Mouse (Mus musculus): Measurements from ENCODE around the gene Nsrp1. TPM values are rescaled to one million over a fixed set of nuclear protein-coding genes. Genes with fewer than 3 reads are reported as not detected.
A peak's percentile ranks its signal among the peaks of the same experiment; 100 is the strongest.
"Not testable (repeated sequence)": the region's sequence is repeated elsewhere in the genome, so short reads cannot be mapped to it uniquely, and the experiment has no call there.

Nsrp1 gene
- 10 to 100 TPM; 11.8 to 11.9 TPM for total RNA-seq (2021)
- long read RNA-seq, experiment 1, transcript Nsrp1-201 (7 exons, 3,114 nt), result major isoform, 26 of 35 reads
- long read RNA-seq, experiment 1, partial matches to known transcripts, result 2 of 35 reads
- long read RNA-seq, experiment 1, other reads (novel, unspliced or antisense), result 7 of 35 reads
- long read RNA-seq, experiment 2, transcript Nsrp1-201 (7 exons, 3,114 nt), result major isoform, 32 of 36 reads
- long read RNA-seq, experiment 2, partial matches to known transcripts, result 0 of 36 reads
- long read RNA-seq, experiment 2, other reads (novel, unspliced or antisense), result 4 of 36 reads

GRCm38 (mm10) chr11:77078273-77079134 is at the start of gene Nsrp1:
TSS of gene Nsrp1 (minus strand) at chr11:77078435.
- Histone ChIP-seq H3K4me3 (peak within 1 kb of the TSS; percentile 90), H3K27ac (peak within 1 kb of the TSS; percentile 95)
- peak; percentile 94 for DNase-seq
- TF ChIP-seq CTCF (IDR thresholded peaks at IDR 0.05), result no peak
- intact Hi-C loops (cut with DNase I), result no loop called here

DNA sequence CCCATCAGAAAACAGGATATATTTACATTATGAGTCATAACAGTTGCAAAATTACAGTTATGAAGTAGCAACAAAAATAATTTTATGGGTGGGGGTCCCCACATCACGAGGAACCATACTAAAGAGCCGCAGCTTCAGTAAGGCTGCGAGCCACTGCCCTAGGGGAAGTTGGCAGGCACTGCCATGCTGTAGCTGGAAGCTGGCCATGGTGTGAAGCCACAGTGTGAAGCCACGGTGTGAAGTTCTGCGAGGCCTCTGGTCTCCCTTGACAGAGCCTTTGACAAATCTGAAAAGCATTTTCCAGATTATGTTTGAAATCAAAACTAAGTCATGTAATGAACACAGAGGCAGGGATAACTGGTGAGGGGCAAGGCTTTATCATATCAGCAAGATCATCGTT is 32.9 kb upstream of the Nsrp1 start:
- H3K27ac ChIP-seq, result no peak overlapping the region
- no peak overlapping the region for H3K4me3 ChIP-seq
- no peak for TF ChIP-seq CTCF (IDR thresholded peaks at IDR 0.05)
- intact Hi-C loops (cut with DNase I), result no loop called here
- DNase-seq, result no peak

DNA sequence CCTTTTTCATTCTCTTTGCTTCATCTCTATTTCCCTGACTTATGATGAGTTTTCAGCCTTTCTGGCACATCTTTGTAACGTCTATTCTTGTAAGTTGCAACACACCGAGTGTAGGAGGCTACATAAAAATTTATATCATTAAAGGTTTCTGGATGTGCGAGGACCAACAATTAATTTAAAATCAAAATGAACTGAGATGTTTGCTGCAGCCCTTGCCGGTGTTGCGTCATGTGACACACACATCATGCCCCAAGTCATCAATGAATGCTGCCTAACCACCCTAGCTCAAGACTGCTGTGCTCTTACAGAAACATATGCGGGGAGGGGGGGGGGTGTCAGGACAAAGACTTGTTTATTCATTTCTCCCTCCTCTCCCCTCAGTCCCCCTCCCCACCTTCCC is 30.2 kb upstream of the Nsrp1 start:
- DNase-seq, result no peak
- Histone ChIP-seq H3K27ac (no peak overlapping the region), H3K4me3 (no peak overlapping the region)
- intact Hi-C loops (cut with DNase I), result loop anchor here (10.0 kb wide), 1 partner anchor 396 kb away; no protein-coding TSS in a partner anchor
- no peak for TF ChIP-seq CTCF (IDR thresholded peaks at IDR 0.05)

DNA sequence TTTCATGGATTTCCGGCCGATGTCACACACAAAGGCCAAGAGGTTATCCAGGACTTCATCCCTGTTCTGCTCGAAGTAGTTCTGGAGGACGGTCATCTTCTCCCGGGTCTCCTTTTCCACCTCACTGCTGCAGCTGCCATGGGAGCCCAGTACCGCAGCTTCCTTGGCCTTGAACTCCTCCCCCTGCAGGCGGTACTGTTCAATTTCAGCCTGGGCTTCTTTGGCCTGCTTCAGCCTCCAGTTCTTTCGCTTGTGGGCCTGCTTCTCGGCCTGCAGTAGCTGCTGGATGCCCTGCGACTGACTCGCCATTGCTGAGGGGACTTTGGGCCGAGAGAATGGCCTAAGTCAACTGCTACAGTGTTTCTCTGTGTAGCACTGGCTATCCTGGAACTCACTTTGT is 29.6 kb upstream of the Nsrp1 start:
- not testable (repeated sequence) for H3K4me3 ChIP-seq, DNase-seq, H3K27ac ChIP-seq
- intact Hi-C loops (cut with DNase I), result loop anchor here (10.0 kb wide), 1 partner anchor 397 kb away; no protein-coding TSS in a partner anchor

- no peak overlapping the region for H3K27ac ChIP-seq
- TF ChIP-seq CTCF (IDR thresholded peaks at IDR 0.05), result no peak
- no peak for DNase-seq
- intact Hi-C loops (cut with DNase I), result loop anchor here (10.0 kb wide), 1 partner anchor 398 kb away; no protein-coding TSS in a partner anchor
- H3K4me3 ChIP-seq, result no peak overlapping the region
Observed at GRCm38 (mm10) chr11:77106961-77107360, 28.7 kb upstream of the Nsrp1 start.

GRCm38 (mm10) chr11:77100137-77100937 is 22.1 kb upstream of the Nsrp1 start:
- H3K27ac ChIP-seq, result no peak overlapping the region
- H3K4me3 ChIP-seq, result no peak overlapping the region
- intact Hi-C loops (cut with DNase I), result loop anchor here (1.0 to 10.0 kb wide), 3 partner anchors 112 to 404 kb away; no protein-coding TSS in a partner anchor
- TF ChIP-seq CTCF (IDR thresholded peaks at IDR 0.05), result peak; percentile 94
- DNase-seq, result peak; percentile 79

- TF ChIP-seq CTCF (IDR thresholded peaks at IDR 0.05), result no peak
- intact Hi-C loops (cut with DNase I), result loop anchor here (10.0 kb wide), 1 partner anchor 366 kb away; the partner anchor contains the start of gene Coro6
- H3K27ac ChIP-seq, result no peak overlapping the region
- no peak overlapping the region for H3K4me3 ChIP-seq
- DNase-seq, result no peak
Observed at GRCm38 (mm10) chr11:77098332-77098972, 20.2 kb upstream of the Nsrp1 start.

GRCm38 (mm10) chr11:77096991-77097390 is 18.8 kb upstream of the Nsrp1 start:
- no peak for TF ChIP-seq CTCF (IDR thresholded peaks at IDR 0.05)
- DNase-seq, result no peak
- intact Hi-C loops (cut with DNase I), result loop anchor here (10.0 kb wide), 1 partner anchor 368 kb away; the partner anchor contains the start of gene Coro6

GRCm38 (mm10) chr11:77096581-77096980 is 18.3 kb upstream of the Nsrp1 start:
- no peak overlapping the region for H3K4me3 ChIP-seq
- no peak for DNase-seq
- no peak for TF ChIP-seq CTCF (IDR thresholded peaks at IDR 0.05)
- intact Hi-C loops (cut with DNase I), result loop anchor here (10.0 kb wide), 1 partner anchor 368 kb away; the partner anchor contains the start of gene Coro6
- H3K27ac ChIP-seq, result 0 out of 2 replicates have a peak overlapping the region, but pooled peaks have one; percentile 2

More at GRCm38 (mm10) chr11:77096991-77097390, 18.8 kb upstream of the Nsrp1 start:
- no peak overlapping the region for H3K27ac ChIP-seq
- no peak overlapping the region for H3K4me3 ChIP-seq

GRCm38 (mm10) chr11:77095206-77095605 is 17.0 kb upstream of the Nsrp1 start:
- TF ChIP-seq CTCF (IDR thresholded peaks at IDR 0.05), result no peak
- no peak for DNase-seq
- Histone ChIP-seq H3K27ac (no peak overlapping the region), H3K4me3 (no peak overlapping the region)
- intact Hi-C loops (cut with DNase I), result loop anchor here (10.0 kb wide), 1 partner anchor 370 kb away; the partner anchor contains the start of gene Coro6

DNA sequence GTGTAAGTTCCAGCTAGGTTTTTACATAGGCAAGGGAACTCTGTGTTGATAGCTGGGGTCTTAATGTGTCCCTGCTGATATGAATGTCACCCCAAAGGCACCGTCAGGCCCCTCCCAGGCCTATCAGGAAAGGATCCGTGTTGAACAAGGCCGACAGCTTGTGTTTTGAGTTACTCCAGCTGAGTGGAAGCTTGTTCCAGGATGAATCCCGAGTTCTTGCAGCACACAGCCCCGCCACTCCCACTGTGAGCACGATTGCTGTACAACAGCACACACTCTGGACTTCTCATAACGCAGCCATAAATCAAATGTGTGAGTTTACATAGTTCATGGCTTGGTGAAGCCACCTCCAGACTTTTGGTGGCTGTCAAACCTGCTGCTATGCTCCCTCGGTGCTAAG is 15.9 kb upstream of the Nsrp1 start:
- DNase-seq, result no peak
- intact Hi-C loops (cut with DNase I), result loop anchor here (10.0 kb wide), 1 partner anchor 371 kb away; the partner anchor contains the start of gene Coro6
- TF ChIP-seq CTCF (IDR thresholded peaks at IDR 0.05), result no peak
- no peak overlapping the region for H3K4me3 ChIP-seq
- no peak overlapping the region for H3K27ac ChIP-seq
